Mouse (Mus musculus) midbrain, embryonic 16.5 days (tissue): ENCODE measurements around the gene Gm29094. TPM values are rescaled to one million over a fixed set of nuclear protein-coding genes. Genes with fewer than 3 reads are reported as not detected.
A peak's percentile ranks its signal among the peaks of the same experiment; 100 is the strongest.
"Not testable (repeated sequence)": the region's sequence is repeated elsewhere in the genome, so short reads cannot be mapped to it uniquely, and the experiment has no call there.

Source experiments
- ATAC-seq: fragments of 200-750 bp; cut with Nextera tagmentation; 2 replicates; pipeline ENCODE4 v1.8.0; 2017; ENCODE audit warnings: moderate TSS enrichment
- H3K27ac ChIP-seq: fragments of 300-500 bp; sonication (generic); 2 replicates; pipeline ENCODE4 v1.5.1; 2014; ENCODE audit warnings: mild to moderate bottlenecking, low read length, mixed read lengths
- H3K27me3 ChIP-seq: fragments of 300-500 bp; sonication (generic); 2 replicates; pipeline ENCODE4 v1.6.1; 2014; ENCODE audit warnings: low read depth, low read length, mixed read lengths; ENCODE audit not compliant: control insufficient read depth, insufficient read depth
- H3K36me3 ChIP-seq: fragments of 300-500 bp; sonication (generic); 2 replicates; pipeline ENCODE4 v1.6.1; 2014; ENCODE audit warnings: mild to moderate bottlenecking, low read length, moderate library complexity, mixed read lengths; ENCODE audit not compliant: control insufficient read depth, insufficient read depth
- H3K4me1 ChIP-seq: fragments of 300-500 bp; sonication (generic); 2 replicates; pipeline ENCODE4 v1.6.1; 2014; ENCODE audit warnings: mild to moderate bottlenecking, low read length, mixed read lengths; ENCODE audit not compliant: control insufficient read depth, insufficient read depth
- H3K4me2 ChIP-seq: fragments of 300-500 bp; sonication (generic); 2 replicates; pipeline ENCODE4 v1.6.1; 2014; ENCODE audit warnings: mild to moderate bottlenecking, low read length, mixed read lengths
- H3K4me3 ChIP-seq: fragments of 300-500 bp; sonication (generic); 2 replicates; pipeline ENCODE4 v1.5.1; 2014; ENCODE audit warnings: low read depth, mild to moderate bottlenecking, low read length, moderate library complexity, mixed read lengths
- H3K9ac ChIP-seq: fragments of 300-500 bp; sonication (generic); 2 replicates; pipeline ENCODE4 v1.6.1; 2014; ENCODE audit warnings: low read depth, low read length, mixed read lengths
- H3K9me3 ChIP-seq: fragments of 300-500 bp; sonication (generic); replicated peaks from 2 replicates; pipeline ENCODE4 v1.6.1; 2014; ENCODE audit warnings: mild to moderate bottlenecking, low read length, mixed read lengths; ENCODE audit not compliant: control insufficient read depth, poor library complexity, severe bottlenecking
- WGBS: fragments of 180-500 bp; shearing (Covaris S2); extraction: QIAGEN DNeasy Blood & Tissue Kit; methylation state at CpG from one replicate; pipeline ENCODE4 v1.1.7; 2014; 5-methylcytosine and 5-hydroxymethylcytosine counted together
- polyA plus RNA-seq: library from polyadenylated mRNA; unstranded; fragments of >200 nt; fragmentation: Nextera tagmentation; extraction: Ambion mirVana; gene quantifications from 2 replicates; pipeline ENCODE4 v1.2.1, GENCODE M21; 2015

Gene Gm29094
- polyA plus RNA-seq, 1 experiment from 2014 or later, result not detected

DNA sequence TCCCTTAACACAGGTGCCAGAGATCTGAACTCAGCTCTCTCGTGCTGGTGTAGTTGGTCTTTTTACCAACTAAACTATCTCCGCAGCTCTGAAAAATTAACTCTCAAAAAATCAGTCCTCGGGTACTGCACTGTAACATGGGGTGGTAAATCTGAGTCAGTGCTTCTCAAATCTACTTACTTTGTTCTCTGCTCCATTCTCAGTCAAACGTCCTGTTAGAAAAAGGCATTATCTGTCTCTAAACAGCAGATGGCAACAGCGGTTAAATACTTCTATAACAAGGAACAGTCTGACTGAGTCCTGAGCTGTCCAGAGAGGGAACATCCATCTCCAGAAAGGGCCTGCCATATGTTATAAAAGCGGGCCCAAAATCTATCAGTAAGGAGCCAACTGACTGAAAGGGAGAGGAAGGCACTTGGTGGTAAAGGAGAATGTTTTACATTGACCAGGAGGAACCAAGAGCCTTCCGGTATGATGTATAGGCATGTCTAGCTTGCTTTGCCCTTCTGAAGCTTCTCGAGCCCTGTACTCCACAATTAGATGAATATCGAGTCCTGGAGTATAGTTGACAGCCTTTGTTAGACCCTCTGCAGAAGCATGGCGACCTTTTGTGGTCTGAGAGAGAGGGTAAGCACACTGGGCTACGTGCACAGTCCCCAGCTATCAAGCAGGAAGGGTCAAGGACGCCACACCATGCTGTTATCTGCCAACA, 11.3 kb downstream of the Gm29094 start, which contains the start of gene Mthfs:
TSS of gene Mthfs (plus strand) at position 324 of the 712 bp plus-strand sequence.
- peak; percentile 90 for ATAC-seq
- Histone ChIP-seq H3K9ac (peak within 1 kb of the TSS; percentile 46; the same call in 1 of the 2 replicates), H3K27ac (peak within 1 kb of the TSS; percentile 78), H3K4me3 (peak within 1 kb of the TSS; percentile 30), H3K4me2 (peak within 1 kb of the TSS; percentile 52)
- H3K9me3 ChIP-seq, H3K27me3 ChIP-seq, H3K4me1 ChIP-seq, H3K36me3 ChIP-seq: not testable (repeated sequence)
- 25% methylated on average over 8 of the region's 12 CpGs for WGBS

GRCm38 (mm10) chr9:89211065-89211858, 12.1 kb downstream of the Gm29094 start:
- 13% methylated on average over 6 of the region's 44 CpGs for WGBS
- not testable (repeated sequence) for H3K27ac ChIP-seq, H3K27me3 ChIP-seq, H3K9me3 ChIP-seq, H3K9ac ChIP-seq, H3K4me1 ChIP-seq, H3K36me3 ChIP-seq
- peak; percentile 97 for ATAC-seq
- H3K4me3 ChIP-seq, result peak overlapping the region; percentile 30
- peak overlapping the region; percentile 52 for H3K4me2 ChIP-seq

DNA sequence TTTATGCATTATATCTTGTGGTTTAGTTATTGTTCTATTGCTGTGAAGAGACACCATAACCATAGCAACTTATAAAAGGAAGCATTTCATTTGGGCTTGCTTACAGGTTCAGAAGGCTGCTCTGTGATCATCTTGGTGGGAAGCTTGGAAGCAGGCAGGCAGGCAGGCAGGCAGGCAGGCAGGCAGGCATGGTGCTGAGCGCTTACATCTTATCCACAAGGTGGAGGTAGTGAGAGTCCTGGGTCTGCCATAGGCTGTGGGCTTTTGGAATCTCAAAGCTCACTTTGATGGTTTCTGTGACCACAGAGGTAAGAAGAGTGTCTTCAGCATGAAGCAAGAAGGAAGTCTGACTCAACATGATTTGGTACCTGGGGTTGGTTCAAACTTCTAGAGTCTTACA, 13.2 kb downstream of the Gm29094 start:
- not testable (repeated sequence) for H3K27ac ChIP-seq, H3K9me3 ChIP-seq, H3K36me3 ChIP-seq, H3K9ac ChIP-seq, H3K27me3 ChIP-seq, H3K4me2 ChIP-seq, ATAC-seq, H3K4me3 ChIP-seq, H3K4me1 ChIP-seq
- WGBS, result 43% methylated on average over 1 of the region's 1 CpGs

DNA sequence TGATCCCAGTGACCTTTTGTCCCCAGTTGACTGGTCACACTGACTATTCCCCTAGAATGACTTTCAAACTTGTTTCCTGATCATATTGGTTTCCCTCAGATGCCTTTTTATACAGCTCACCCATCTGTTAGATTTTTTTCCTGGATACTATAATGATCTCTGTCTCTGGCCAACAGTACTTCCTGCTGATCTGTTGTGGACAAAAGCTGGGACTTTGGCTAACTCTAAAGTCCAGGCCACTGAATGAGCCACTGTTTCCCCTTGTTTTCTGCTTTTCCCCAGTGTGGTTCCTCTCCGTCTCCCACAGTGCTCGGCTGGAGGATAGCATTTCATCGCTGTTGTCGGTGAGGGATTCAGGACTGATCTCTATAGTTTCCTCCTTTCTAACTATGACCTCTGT, 19.0 kb downstream of the Gm29094 start:
- H3K27me3 ChIP-seq, H3K27ac ChIP-seq, ATAC-seq, H3K4me3 ChIP-seq, H3K36me3 ChIP-seq, H3K4me1 ChIP-seq, H3K9ac ChIP-seq, H3K9me3 ChIP-seq, H3K4me2 ChIP-seq: not testable (repeated sequence)
- 88% methylated on average over 4 of the region's 4 CpGs for WGBS

- H3K9ac ChIP-seq, H3K4me1 ChIP-seq, H3K4me2 ChIP-seq, H3K27me3 ChIP-seq, H3K36me3 ChIP-seq, H3K9me3 ChIP-seq, H3K4me3 ChIP-seq, ATAC-seq, H3K27ac ChIP-seq: not testable (repeated sequence)
- 97% methylated on average over 3 of the region's 4 CpGs for WGBS
Observed at GRCm38 (mm10) chr9:89219668-89220067, 20.5 kb downstream of the Gm29094 start.

DNA sequence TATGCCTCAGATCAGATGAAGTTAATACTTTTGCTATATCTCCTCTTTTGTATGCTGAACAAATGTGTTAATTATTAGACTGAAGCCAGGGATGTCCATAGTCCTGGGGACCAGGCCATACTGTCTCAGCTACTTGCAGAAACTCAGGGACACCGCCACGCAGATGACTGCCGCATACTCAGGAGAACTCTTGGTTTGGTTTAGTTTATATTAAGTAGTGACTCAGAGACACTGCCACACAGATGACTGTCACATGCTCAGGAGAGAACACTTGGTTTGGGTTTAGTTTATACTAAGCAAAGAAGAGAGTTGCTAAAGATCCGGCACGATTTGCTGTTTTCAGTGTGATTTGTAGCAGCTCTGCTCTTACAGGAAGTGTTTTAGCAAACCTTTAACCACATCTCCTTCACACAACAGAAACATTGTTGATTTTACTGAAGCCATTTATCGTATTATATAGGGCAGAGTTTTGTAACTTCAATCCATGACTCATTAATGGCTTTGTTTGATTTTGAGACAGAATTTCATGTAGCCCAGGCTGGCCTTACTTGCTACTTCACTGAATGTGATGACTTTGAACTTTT, 21.6 kb downstream of the Gm29094 start:
- not testable (repeated sequence) for H3K9ac ChIP-seq, H3K27me3 ChIP-seq, H3K4me3 ChIP-seq, H3K36me3 ChIP-seq, H3K4me1 ChIP-seq, H3K9me3 ChIP-seq, ATAC-seq, H3K4me2 ChIP-seq, H3K27ac ChIP-seq
- WGBS, result 96% methylated on average over 6 of the region's 6 CpGs

DNA sequence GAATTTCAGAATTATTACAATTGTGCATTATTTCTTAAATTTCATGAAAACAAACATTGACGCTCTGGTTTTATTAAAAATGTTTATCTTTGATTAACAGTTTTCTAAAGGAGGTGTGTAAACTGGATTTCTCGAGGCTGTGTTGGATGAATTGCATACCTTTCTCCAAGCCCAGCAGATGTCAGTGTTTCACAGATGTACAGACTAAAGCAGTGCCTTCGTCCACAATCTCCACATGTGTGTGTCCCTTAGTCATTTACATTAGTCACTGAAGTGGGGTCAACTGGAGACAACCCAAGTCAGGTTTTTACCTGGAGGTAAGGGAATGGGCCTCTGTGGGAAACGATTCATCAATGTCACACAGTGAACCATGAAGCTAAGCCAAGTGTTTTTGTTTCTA, 26.9 kb downstream of the Gm29094 start:
- Histone ChIP-seq H3K27ac (no peak overlapping the region), H3K27me3 (no peaks in the 10 kb centered on the region), H3K36me3 (no peaks in the 10 kb centered on the region), H3K9me3 (no peaks in the 10 kb centered on the region), H3K9ac (no peak overlapping the region), H3K4me2 (no peak overlapping the region), H3K4me3 (no peak overlapping the region), H3K4me1 (no peaks in the 10 kb centered on the region)
- WGBS, result 56% methylated on average over 4 of the region's 4 CpGs
- ATAC-seq, result peak; percentile 86

DNA sequence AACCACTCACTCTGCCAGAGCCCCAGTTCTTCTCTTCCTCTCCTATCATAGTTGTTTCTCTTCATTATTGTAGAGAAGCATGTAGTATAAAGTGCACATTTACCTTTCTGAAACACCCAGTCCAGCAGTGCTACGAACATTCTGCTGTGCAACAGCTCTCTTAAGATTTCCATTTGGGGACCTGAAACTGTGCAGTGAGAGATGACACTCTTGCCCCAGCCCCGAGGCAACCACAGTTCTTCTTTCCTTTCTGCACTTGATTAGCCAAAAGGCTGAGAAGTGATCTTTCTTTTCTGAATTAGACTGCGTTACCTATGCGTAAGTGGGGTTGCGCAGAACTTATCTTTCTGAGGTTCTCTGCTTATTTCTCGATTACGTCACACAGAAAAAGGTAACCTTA, 28.9 kb downstream of the Gm29094 start:
- Histone ChIP-seq H3K4me2 (no peak overlapping the region), H3K4me1 (no peaks in the 10 kb centered on the region), H3K4me3 (no peak overlapping the region), H3K36me3 (no peaks in the 10 kb centered on the region), H3K9me3 (no peaks in the 10 kb centered on the region), H3K27me3 (no peaks in the 10 kb centered on the region), H3K9ac (no peak overlapping the region), H3K27ac (no peak overlapping the region)
- 90% methylated on average over 7 of the region's 7 CpGs for WGBS
- ATAC-seq, result no peak
